Mouse (Mus musculus): Measurements from ENCODE around the gene Rgl1. TPM values are rescaled to one million over a fixed set of nuclear protein-coding genes. Genes with fewer than 3 reads are reported as not detected.

Gene Rgl1
- polyA plus RNA-seq, 1 experiment, result 55.6 TPM

DNA sequence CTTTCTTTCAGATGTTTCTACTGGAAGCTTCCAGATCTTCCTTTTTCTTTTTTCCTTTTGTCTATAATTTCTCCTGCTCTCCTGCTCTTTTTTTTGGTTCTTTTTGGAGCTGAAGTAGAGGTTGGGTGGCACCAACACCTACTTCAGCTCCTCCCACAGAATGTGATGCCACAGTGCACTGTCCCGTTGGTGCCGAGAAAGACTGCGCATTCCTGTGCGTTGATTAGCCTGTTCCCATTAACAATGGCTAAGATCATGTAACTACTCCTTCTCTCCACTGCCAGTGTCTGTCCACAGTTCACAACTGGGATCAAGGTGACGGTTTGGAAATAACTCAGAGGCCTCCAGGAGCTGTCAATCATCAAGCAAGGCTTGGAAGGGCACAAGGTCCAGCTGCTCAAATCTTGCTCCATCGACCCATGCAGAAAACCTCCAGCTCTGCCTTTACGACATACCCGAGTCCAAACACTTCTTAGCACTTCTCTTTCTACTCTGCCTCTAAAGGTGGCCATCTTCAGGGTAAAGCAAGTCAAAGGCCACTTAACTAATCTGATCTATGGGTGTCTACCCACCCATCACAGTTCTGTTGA is 192.6 kb downstream of the Rgl1 start:
- no peak for TF ChIP-seq CTCF (IDR thresholded peaks at IDR 0.05; ENCODE audit: extremely low read depth, insufficient read depth, low read length)
- no peak for TF ChIP-seq POLR2A (IDR thresholded peaks at IDR 0.05; ENCODE audit: extremely low read depth, insufficient read depth, low read length)
- H3K27ac ChIP-seq (ENCODE audit: insufficient read depth, low read length), result no peak overlapping the region
- peaks cover 7% of the 10 kb centered on the region; the same call in 1 of the 2 replicates for H3K4me1 ChIP-seq (ENCODE audit: control insufficient read depth, insufficient read depth, low read length)
- no peak overlapping the region for H3K4me3 ChIP-seq (ENCODE audit: insufficient read depth, low read length)

DNA sequence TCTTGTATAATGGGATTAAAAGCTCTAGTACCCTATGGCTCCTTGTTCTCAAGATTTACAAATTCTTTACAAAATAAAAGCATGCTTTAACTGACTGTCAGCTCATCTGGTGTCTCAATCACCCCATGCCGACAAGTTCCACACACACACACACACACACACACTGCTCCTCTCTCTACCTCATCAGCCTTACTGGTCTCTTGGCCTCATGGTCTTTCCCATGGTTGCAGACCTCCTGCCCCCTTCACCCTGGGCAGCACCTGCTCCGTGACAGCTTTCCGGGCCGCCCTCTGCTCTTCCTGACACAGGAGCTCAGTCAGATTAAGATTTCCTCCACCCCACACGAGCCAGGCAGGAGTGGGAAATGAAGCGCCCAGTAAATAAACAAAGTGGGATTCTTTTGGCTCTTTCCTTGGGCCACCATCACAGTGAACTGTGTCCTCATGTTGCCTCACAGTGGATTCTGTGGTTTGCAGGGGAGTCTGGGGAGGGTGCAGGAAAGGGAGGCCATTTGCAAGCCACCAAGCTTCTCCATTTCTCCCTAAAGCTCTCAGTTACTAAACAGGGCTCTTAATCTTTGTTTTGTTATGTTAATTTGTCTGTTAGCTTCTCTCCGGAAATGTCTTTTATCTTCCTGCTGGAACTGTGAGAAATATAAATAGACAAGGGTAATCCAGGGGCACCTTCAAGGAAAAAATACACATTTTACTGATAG is 193.2 kb downstream of the Rgl1 start:
- Histone ChIP-seq H3K27ac (ENCODE audit: insufficient read depth, low read length) (no peak overlapping the region), H3K4me1 (ENCODE audit: control insufficient read depth, insufficient read depth, low read length) (peaks cover 4% of the 10 kb centered on the region; the same call in 1 of the 2 replicates), H3K4me3 (ENCODE audit: insufficient read depth, low read length) (no peak overlapping the region)

DNA sequence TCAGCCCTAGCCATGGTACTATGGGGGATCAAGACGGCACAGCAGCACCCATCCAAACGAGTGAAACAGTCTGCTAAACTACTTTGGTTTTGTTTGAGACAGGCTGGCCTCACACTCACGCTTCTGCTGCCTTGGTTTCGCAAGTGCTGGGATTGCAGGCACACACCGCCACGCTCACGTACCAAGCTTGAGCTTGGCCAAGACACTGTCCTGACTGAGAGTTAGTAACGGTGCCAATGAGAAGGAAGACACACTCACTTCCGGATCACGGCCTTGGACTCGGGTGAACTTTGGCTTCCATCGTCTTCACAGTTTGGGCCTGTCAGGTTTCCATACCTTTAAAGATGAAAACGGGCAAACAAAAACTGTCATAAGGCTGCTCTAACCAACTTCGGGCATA is 194.8 kb downstream of the Rgl1 start:
- no peak overlapping the region for H3K27ac ChIP-seq (ENCODE audit: insufficient read depth, low read length)
- TF ChIP-seq POLR2A (IDR thresholded peaks at IDR 0.05; ENCODE audit: extremely low read depth, insufficient read depth, low read length) (no peak), CTCF (IDR thresholded peaks at IDR 0.05; ENCODE audit: extremely low read depth, insufficient read depth, low read length) (no peak)
- H3K4me3 ChIP-seq (ENCODE audit: insufficient read depth, low read length), result no peak overlapping the region
- peaks cover 4% of the 10 kb centered on the region; the same call in 1 of the 2 replicates for H3K4me1 ChIP-seq (ENCODE audit: control insufficient read depth, insufficient read depth, low read length)

More for the DNA sequence above, 193.2 kb downstream of the Rgl1 start:
- TF ChIP-seq CTCF (IDR thresholded peaks at IDR 0.05; ENCODE audit: extremely low read depth, insufficient read depth, low read length), result no peak
- TF ChIP-seq POLR2A (IDR thresholded peaks at IDR 0.05; ENCODE audit: extremely low read depth, insufficient read depth, low read length), result no peak

DNA sequence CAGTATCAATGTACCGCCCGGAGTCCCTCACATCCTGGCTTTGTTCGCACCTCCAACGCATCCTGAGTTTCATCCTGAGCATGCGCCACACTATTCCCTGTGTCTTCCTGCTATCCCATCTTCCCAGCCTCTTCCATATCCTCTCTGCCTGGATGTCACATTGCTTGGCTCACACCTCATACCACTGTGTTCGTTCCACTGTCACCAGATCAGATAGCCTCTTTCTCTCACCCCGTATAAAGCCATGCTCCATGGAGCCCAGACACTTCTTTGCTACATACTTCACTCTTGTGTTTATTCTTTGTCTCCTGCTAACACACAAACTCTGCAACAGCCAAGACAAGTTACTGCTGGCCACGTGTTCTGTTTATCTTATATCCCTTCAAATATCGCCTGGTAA is 195.5 kb downstream of the Rgl1 start:
- TF ChIP-seq CTCF (IDR thresholded peaks at IDR 0.05; ENCODE audit: extremely low read depth, insufficient read depth, low read length) (no peak), POLR2A (IDR thresholded peaks at IDR 0.05; ENCODE audit: extremely low read depth, insufficient read depth, low read length) (no peak)
- Histone ChIP-seq H3K4me1 (ENCODE audit: control insufficient read depth, insufficient read depth, low read length) (peaks cover 4% of the 10 kb centered on the region; the same call in 1 of the 2 replicates), H3K4me3 (ENCODE audit: insufficient read depth, low read length) (no peak overlapping the region), H3K27ac (ENCODE audit: insufficient read depth, low read length) (no peak overlapping the region)

DNA sequence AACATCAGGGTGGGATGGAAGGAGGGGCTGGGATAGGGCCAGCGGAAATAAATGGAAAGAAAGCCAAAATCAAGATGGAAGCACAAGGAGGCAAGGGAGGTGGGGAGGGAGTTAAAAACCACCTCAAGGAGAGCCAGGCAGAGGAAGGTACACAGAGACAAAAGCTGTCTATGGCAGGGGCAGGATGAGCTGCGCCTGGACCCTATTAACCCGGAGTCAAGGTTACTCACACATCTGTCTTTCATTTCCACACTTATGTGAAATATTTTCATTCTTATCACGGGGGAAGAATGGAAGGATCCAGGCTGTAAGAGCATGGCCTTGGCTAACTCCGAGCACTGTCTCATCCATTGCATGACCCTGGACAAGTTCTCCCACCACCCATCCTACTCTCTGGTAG is 202.9 kb downstream of the Rgl1 start:
- Histone ChIP-seq H3K27ac (ENCODE audit: insufficient read depth, low read length) (no peak overlapping the region), H3K4me1 (ENCODE audit: control insufficient read depth, insufficient read depth, low read length) (no peaks in the 10 kb centered on the region), H3K4me3 (ENCODE audit: insufficient read depth, low read length) (no peak overlapping the region)
- TF ChIP-seq POLR2A (IDR thresholded peaks at IDR 0.05; ENCODE audit: extremely low read depth, insufficient read depth, low read length) (no peak), CTCF (IDR thresholded peaks at IDR 0.05; ENCODE audit: extremely low read depth, insufficient read depth, low read length) (no peak)

DNA sequence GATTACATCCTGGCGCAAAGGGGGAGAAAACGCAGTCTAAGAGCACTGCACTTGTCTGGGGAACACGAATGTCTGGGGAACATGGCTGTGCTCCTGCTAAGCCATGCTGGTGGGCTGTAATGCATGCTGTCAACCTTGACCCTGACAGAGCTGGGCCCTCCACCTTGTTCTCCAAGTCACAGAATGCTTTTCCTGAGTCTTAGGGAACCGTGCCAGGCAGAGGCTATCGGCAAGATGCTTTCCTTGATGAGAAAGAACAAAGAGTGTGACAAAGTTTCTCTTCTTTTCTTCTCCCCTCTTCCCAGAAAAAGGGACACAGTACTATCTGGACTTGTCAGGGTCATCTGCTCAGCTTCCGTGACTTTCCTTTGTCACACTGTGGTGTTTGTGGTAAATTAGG is 203.3 kb downstream of the Rgl1 start:
- H3K4me1 ChIP-seq (ENCODE audit: control insufficient read depth, insufficient read depth, low read length), result no peaks in the 10 kb centered on the region
- TF ChIP-seq CTCF (IDR thresholded peaks at IDR 0.05; ENCODE audit: extremely low read depth, insufficient read depth, low read length) (no peak), POLR2A (IDR thresholded peaks at IDR 0.05; ENCODE audit: extremely low read depth, insufficient read depth, low read length) (no peak)
- no peak overlapping the region for H3K4me3 ChIP-seq (ENCODE audit: insufficient read depth, low read length)
- H3K27ac ChIP-seq (ENCODE audit: insufficient read depth, low read length), result no peak overlapping the region

DNA sequence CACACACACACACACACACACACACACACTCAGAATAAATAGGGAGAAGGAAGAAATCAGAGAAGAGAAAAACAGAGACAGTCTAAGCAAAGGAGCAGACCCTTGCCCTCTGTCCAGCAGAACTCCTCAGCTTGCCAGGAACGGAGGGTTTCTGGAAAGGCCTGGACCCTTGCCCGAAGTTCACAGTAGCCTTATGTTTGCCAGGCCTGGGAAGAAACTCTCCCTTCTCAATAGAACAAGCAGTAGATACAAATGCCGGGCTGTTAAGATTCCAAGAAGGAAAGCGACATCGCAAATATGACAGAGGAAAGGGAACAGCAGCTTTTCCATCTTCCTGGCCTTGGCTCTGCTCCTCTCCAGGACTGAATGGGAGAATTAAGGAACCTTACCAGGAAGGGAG is 205.7 kb downstream of the Rgl1 start:
- TF ChIP-seq POLR2A (IDR thresholded peaks at IDR 0.05; ENCODE audit: extremely low read depth, insufficient read depth, low read length) (no peak), CTCF (IDR thresholded peaks at IDR 0.05; ENCODE audit: extremely low read depth, insufficient read depth, low read length) (no peak)
- Histone ChIP-seq H3K27ac (ENCODE audit: insufficient read depth, low read length) (0 out of 2 replicates have a peak overlapping the region, but pooled peaks have one; percentile 3), H3K4me1 (ENCODE audit: control insufficient read depth, insufficient read depth, low read length) (no peaks in the 10 kb centered on the region), H3K4me3 (ENCODE audit: insufficient read depth, low read length) (no peak overlapping the region)

DNA sequence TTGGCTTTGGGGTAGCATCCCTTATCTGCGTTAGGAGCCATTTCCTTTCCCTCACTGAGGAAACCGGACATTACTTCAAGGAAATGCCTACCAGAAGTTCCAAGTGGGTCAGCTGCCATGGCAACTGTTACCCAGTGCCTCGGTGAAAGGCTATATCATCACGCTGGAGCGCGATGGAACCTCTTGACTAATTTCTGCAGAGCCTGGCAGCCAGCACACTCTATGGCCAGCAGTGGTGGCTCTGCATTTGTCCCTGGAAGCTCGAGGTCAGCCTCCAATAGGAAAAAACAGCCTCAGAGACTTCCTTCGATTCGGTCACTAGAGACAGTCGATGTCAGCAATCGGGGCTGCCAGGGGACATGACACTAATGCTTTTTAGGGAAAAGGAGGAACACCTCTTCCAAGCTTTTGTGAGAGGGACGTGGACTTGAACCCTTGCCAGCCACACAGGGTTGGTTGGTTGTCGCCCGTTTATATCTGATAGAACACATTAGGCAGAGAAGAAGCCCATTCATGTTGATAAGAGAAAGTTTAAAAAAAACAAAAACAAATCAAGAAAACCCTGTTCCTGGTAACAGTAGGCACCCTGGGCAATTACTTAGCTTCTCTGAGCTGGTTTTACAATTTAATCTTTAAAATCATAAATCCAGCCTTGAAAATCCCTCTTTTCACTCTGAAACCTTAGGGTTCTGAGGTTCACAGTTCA is 209.4 kb downstream of the Rgl1 start:
- H3K27ac ChIP-seq (ENCODE audit: insufficient read depth, low read length), result peak overlapping the region; percentile 10; the same call in 1 of the 2 replicates
- TF ChIP-seq CTCF (IDR thresholded peaks at IDR 0.05; ENCODE audit: extremely low read depth, insufficient read depth, low read length), result no peak
- no peak for TF ChIP-seq POLR2A (IDR thresholded peaks at IDR 0.05; ENCODE audit: extremely low read depth, insufficient read depth, low read length)
- H3K4me3 ChIP-seq (ENCODE audit: insufficient read depth, low read length), result no peak overlapping the region
- H3K4me1 ChIP-seq (ENCODE audit: control insufficient read depth, insufficient read depth, low read length), result no peaks in the 10 kb centered on the region

DNA sequence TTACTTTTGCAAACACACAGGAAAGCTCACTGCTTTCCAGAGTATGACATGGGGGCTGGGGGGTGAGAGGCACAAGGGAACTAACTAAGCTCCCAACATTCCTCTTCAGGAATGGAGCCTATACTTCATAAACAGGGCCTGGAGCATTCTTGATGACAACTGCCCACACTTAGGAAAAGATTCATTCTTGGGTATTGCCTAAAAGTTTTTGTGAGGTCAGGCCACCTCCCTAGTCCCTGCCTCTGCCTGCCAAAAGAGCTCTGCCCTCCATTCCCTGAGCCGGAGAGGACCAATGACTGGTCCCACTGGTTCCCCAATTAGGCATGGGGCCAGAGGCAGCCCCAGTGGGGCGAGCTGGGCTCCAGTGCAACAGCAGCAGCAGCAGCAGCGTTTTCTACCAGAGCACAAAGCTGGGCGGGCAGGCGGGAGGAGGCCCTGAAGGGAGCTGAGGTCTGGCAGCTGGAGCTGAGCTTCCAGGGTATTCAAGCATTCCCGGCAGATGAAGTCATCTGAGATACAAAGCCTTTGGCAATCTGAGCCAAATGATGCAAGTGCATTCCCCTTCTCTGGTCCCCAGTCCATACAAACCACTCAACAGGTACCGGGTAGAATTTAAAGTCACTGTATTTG is 210.1 kb downstream of the Rgl1 start:
- TF ChIP-seq POLR2A (IDR thresholded peaks at IDR 0.05; ENCODE audit: extremely low read depth, insufficient read depth, low read length) (no peak), CTCF (IDR thresholded peaks at IDR 0.05; ENCODE audit: extremely low read depth, insufficient read depth, low read length) (no peak)
- Histone ChIP-seq H3K27ac (ENCODE audit: insufficient read depth, low read length) (no peak overlapping the region), H3K4me3 (ENCODE audit: insufficient read depth, low read length) (no peak overlapping the region), H3K4me1 (ENCODE audit: control insufficient read depth, insufficient read depth, low read length) (no peaks in the 10 kb centered on the region)
